Comparison of ENCODE assay signal across 44 mouse cellular contexts in the genomic region with DNA sequence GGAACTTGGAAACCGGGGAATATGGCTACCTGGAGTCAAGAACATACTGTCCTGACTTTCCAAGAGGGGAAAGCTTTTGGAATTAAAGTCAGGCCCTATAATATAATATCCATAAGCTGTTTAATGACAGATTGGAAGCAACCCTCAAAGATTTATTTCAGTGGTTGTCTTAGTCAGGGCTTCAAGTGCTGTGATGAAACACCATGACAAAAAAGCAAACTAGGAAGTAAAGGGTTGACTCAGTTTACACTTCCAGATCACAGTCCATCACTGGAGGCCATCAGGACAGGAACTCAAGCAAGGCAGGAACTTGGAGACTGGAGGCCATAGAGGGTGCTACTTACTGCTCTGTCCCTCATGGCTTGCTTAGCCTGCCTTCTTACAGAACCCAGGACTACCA. TPM values are rescaled to one million over a fixed set of nuclear protein-coding genes. Genes with fewer than 3 reads are reported as not detected.
"Had no signal": no experiment of that assay in that cellular context is flagged by ENCODE, and none has a peak within 500 bp of the region (broad histone marks: within the 10 kb centered on the region; RNA-seq: fewer than 3 reads in every experiment).

No protein-coding gene starts in this region.

- H3K4me3 ChIP-seq: heart, embryonic 12.5 days; heart, embryonic 13.5 days; heart, embryonic 15.5 days; hindbrain, embryonic 10.5 days; hindbrain, embryonic 12.5 days; hindbrain, embryonic 13.5 days; hindbrain, embryonic 15.5 days; intestine, embryonic 15.5 days; kidney, embryonic 15.5 days; layer of hippocampus, adult 2 months; left cerebral cortex, adult 2 months had no signal

- DNase-seq: heart, postnatal 10 days; heart, postnatal 14 days; heart, postnatal 36 days; heart, postnatal 4 days; kidney, adult 11 months; kidney, adult 18-20 months; kidney, adult 2 months; kidney, adult 8-10 months; kidney, adult 9 months; kidney, postnatal 10 days; kidney, postnatal 14 days; kidney, postnatal 25 days; kidney, postnatal 36 days; kidney, postnatal 4 days; layer of hippocampus, adult 9-11 months; layer of hippocampus, postnatal 36 days had no signal

- ATAC-seq: hindbrain, embryonic 16.5 days; hindbrain, postnatal 0 days; inflammation-experienced regulatory T-cells, adult 6 months; intestine, embryonic 15.5 days; intestine, embryonic 16.5 days; intestine, postnatal 0 days had no signal

- H3K4me1 ChIP-seq: heart, embryonic 13.5 days; heart, embryonic 15.5 days; hindbrain, embryonic 10.5 days; hindbrain, embryonic 12.5 days; hindbrain, embryonic 13.5 days; hindbrain, embryonic 15.5 days; intestine, embryonic 15.5 days; kidney, embryonic 15.5 days had no signal

- H3K9ac ChIP-seq: heart, embryonic 12.5 days; heart, embryonic 13.5 days; heart, embryonic 15.5 days; hindbrain, embryonic 12.5 days; hindbrain, embryonic 13.5 days; hindbrain, embryonic 14.5 days; hindbrain, embryonic 15.5 days; intestine, embryonic 15.5 days; kidney, embryonic 15.5 days had no signal

- H3K9me3 ChIP-seq: heart, embryonic 12.5 days; heart, embryonic 13.5 days; heart, embryonic 15.5 days; hindbrain, embryonic 10.5 days; hindbrain, embryonic 12.5 days; hindbrain, embryonic 13.5 days; hindbrain, embryonic 15.5 days; intestine, embryonic 15.5 days; kidney, embryonic 15.5 days had no signal

- H3K36me3 ChIP-seq: heart, embryonic 12.5 days; heart, embryonic 13.5 days; heart, embryonic 15.5 days; hindbrain, embryonic 10.5 days; hindbrain, embryonic 12.5 days; hindbrain, embryonic 13.5 days; hindbrain, embryonic 15.5 days; intestine, embryonic 15.5 days; kidney, embryonic 15.5 days had no signal

- H3K27ac ChIP-seq: heart, embryonic 13.5 days; heart, embryonic 15.5 days; hindbrain, embryonic 10.5 days; hindbrain, embryonic 12.5 days; hindbrain, embryonic 13.5 days; hindbrain, embryonic 14.5 days; hindbrain, embryonic 15.5 days; hindbrain, postnatal 0 days; intestine, embryonic 15.5 days; kidney, embryonic 15.5 days; kidney, postnatal 0 days; layer of hippocampus, adult 2 months; left cerebral cortex, adult 2 months had no signal

- H3K27me3 ChIP-seq: heart, embryonic 12.5 days; heart, embryonic 15.5 days; hindbrain, embryonic 12.5 days; hindbrain, embryonic 13.5 days; hindbrain, embryonic 15.5 days; intestine, embryonic 15.5 days; kidney, embryonic 15.5 days had no signal

RNA-seq across cellular contexts. Expression of gene Pdcd1lg2, which starts 27.1 kb away (rescaled TPM):
- total RNA-seq: heart, postnatal 10 days; heart, postnatal 14 days; heart, postnatal 25 days; heart, postnatal 36 days; heart, postnatal 4 days; layer of hippocampus, adult 18-20 months; layer of hippocampus, adult 2 months; layer of hippocampus, postnatal 14 days; layer of hippocampus, postnatal 25 days; layer of hippocampus, postnatal 36 days had no signal
- polyA plus RNA-seq: heart, embryonic 12.5 days; heart, embryonic 13.5 days; heart, embryonic 14.5 days; heart, embryonic 15.5 days; heart, postnatal 0 days; hindbrain, embryonic 10.5 days; hindbrain, embryonic 11.5 days; hindbrain, embryonic 12.5 days; hindbrain, embryonic 13.5 days; hindbrain, embryonic 15.5 days; intestine, embryonic 14.5 days; intestine, embryonic 15.5 days; intestine, postnatal 0 days; kidney, embryonic 14.5 days; kidney, embryonic 15.5 days; kidney, embryonic 16.5 days; kidney, postnatal 0 days had no signal
